Mouse (Mus musculus) ES-Bruce4 (cell line): ENCODE measurements around the gene Gm28539.

ENCODE experiments used
- CTCF ChIP-seq: IDR thresholded peaks from one replicate; pipeline ENCODE4 v1.8.1; 2011; ENCODE audit warnings: low read depth, low read length
- POLR2A ChIP-seq: IDR thresholded peaks from one replicate; pipeline ENCODE4 v1.8.1; 2011; ENCODE audit warnings: low read length; ENCODE audit not compliant: insufficient read depth

DNA sequence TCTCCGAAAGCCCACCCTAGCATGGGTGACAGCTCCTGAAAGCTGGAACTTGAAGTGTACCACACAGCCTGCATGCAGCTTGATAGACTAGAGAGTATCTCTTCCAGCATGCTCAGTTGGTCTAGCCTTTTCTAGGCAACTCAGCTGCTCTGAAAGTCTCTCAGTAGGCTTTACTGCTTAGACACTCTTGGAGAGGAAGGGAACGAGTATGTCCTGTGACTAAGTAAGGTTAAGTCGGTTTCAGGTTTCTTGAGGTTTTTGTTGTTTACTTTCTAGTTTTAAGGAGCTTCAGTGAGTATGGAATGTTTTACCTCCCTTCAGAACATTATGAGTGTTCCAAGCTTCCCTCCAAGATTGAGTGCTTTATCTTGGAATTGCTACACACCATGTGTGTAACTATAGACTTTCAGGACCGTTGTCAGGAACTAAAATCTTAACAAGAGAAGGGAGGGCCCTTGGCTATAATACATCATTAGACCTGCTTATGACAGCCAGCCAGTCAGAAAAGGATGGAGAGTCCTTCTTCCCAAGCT, 57.5 kb downstream of the Gm28539 start:
- no peak for TF ChIP-seq CTCF
- TF ChIP-seq POLR2A, result no peak
